Mouse (Mus musculus) frontal cortex, adult 2 months (tissue): Measurements from ENCODE around the gene Synpo2l. TPM values are rescaled to one million over a fixed set of nuclear protein-coding genes. Genes with fewer than 3 reads are reported as not detected.
"Not testable (repeated sequence)": the region's sequence is repeated elsewhere in the genome, so short reads cannot be mapped to it uniquely, and the experiment has no call there.

Source experiments
- DNase-seq, 2 experiments: peaks; one replicate each; pipeline ENCODE4 v3.0.0; 2022; ENCODE audit warnings: low spot score in 1 of 2; ENCODE audit errors: extremely low spot score in 1 of 2
- polyA plus RNA-seq: library from polyadenylated mRNA; depleted of rRNA; stranded (reverse); fragments of >200 nt; gene quantifications from 2 replicates; pipeline ENCODE4 v1.2.3, GENCODE M21; 2012; rRNA removed

Synpo2l gene
- 0.29 and 0.40 TPM in 2 replicates for polyA plus RNA-seq

DNA sequence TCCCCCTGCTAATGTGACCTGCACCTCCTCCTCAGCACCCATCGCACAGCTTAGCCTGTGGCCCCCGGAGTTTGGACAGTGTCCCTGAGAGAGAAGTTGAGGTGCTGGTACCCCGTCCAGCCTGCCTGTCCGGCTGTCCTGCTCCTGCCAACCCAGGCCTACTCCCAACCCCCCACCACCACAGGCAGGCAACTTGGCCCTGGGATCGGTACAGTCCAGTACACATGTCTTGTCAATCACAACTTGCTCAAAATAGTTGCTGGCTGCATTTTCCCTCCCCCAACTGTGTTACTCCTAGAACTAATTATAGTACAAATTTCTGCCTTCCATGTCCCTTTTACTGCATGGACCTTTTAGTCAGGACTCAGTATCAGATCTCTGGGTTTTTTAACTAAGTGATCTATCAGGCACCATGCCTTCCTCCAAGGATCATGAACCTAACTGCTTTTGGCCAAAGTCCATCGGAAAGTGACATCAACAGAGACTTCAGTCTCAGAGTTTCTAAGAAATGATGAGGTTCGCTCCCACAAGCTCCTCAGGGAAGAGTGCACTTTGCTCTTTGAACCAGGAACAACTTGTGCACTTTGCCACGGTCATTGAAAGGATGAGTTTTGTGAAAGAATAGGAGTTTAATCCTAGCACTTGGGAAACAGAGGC lies at the start of gene Synpo2l:
Gene Synpo2l, minus strand, starts transcription at position 201 of the 657 bp plus-strand sequence.
- DNase-seq: no peak

DNA sequence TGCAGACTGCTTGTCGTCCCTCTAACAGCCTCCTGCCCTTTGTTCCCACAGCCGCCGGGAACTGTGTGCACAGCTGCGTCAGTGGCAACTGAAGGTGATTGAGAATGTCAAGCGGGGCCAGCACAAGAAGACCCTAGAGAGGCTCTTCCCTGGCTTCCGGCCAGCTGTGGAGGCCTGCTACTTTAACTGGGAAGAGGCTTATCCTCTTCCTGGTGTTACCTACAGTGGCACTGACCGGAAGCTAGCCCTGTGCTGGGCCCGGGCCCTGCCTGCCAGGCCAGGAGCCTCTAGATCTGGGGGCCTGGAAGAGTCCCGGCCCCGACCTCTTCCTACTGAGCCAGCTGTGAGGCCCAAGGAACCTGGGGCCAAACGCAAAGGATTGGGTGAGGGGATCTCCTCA lies 45.7 kb upstream of the Synpo2l start:
- no peak for DNase-seq

DNA sequence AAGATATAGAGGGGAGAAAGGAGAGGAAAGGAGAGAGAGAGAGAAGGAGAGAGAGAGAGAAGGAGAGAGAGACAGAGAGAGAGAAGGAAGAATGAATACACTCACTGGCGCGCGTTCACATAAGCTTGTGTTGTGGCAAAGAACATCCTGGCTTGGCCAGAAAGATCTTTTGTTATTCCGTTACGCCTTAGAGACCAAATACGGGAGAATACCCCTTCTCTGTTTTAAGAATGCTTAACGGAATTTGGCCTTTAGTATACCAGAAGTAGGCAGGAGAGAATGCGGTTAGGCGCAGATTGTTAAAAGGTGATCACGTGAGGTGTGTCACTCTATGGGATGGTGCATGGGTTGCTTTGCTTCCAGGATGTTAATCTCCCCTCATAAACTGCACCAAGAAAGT lies 40.1 kb upstream of the Synpo2l start:
- no peak for DNase-seq

DNA sequence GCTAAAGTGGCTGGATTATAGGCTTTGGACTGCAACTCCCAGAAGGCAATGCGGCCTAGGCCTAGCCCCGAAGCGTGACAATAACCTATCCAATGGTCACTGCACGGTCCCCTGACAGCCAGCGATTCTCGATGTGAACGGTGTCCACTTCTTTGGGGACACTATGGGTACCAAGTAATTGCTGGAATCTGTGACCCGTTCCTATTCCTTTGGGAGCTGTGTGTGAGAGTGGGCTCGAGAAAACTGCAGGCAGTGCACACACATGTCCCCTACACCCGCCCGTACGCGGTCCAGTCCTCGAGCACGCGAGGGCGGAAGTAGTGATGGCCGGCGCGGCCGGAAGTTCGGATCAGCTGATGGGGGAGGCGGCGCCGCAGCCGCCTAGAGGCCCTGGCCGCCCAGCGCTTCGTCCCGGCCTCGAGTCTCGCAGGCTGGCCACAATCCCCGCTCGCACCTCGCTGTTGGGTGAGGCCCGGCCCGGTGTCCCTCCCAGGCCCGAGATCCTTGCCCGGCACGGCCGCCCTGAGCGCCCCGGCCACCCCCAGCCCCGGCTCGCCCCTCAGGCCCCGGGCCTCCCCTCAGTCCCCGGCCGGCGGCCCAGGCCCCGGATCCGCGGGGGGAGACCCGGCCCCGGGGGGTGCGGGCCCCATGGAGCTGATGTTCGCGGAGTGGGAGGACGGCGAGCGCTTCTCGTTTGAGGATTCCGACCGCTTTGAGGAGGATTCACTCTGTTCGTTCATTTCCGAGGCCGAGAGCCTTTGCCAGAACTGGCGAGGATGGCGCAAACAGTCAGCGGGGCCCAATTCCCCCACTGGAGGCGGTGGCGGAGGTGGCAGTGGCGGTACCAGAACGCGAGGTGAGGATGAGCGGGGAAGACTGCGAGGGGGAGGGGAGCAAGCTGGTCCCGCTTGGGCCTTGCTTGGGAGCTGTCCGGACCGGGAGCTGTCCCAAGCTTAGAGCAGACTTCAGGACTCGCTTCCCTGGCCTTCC lies 39.3 kb upstream of the Synpo2l start, which contains the start of gene Zswim8:
Gene Zswim8, plus strand, starts transcription at position 352 of the 990 bp plus-strand sequence.
- peak; percentile 83 to 89 for DNase-seq

DNA sequence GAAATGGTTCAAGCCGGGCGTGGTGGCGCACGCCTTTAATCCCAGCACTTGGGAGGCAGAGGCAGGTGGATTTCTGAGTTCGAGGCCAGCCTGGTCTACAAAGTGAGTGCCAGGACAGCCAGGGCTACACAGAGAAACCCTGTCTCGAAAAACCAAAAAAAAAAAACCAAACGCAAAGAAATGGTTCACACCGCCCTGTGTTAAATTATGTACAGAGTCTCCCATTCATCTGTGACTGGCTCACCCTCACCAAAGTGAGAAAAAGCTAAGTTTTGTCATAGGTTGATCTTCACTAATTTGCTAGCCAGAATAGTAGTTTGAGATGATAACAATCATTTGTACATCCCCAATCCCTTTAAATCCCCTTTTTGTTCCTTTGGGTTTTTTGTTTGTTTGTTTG lies 35.3 kb upstream of the Synpo2l start:
- not testable (repeated sequence) for DNase-seq

DNA sequence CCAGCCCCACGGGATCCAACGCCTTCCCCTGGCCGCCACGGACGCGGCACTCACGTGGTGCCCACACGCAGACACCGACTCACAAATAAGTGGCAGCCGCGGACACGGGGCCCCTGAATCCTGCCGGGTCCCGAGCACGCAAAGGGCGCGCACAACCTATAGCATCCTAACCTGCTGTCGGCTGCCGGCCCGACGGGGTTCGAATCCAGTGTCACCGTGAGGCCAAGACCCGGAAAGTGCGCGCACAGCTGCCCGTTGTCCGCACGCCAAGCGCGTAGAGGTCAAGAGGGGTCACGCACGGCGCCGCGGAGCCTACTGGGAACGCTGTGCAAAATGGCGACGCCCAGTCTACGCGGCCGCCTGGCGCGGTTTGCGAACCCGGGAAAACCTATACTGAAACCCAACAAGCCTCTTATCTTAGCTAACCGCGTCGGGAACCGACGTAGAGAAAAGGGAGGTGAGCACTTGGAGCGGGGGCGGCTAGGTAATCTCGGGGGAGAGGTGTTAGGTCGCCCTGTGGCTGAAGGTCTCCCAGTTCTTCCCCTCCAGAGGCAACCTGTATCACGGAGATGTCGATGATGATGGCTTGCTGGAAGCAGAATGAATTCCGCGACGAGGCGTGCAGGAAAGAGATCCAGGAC lies 34.7 kb upstream of the Synpo2l start, which contains the start of gene Chchd1:
Gene Chchd1, plus strand, starts transcription at position 266 of the 641 bp plus-strand sequence.
- peak; percentile 77 to 90 for DNase-seq

DNA sequence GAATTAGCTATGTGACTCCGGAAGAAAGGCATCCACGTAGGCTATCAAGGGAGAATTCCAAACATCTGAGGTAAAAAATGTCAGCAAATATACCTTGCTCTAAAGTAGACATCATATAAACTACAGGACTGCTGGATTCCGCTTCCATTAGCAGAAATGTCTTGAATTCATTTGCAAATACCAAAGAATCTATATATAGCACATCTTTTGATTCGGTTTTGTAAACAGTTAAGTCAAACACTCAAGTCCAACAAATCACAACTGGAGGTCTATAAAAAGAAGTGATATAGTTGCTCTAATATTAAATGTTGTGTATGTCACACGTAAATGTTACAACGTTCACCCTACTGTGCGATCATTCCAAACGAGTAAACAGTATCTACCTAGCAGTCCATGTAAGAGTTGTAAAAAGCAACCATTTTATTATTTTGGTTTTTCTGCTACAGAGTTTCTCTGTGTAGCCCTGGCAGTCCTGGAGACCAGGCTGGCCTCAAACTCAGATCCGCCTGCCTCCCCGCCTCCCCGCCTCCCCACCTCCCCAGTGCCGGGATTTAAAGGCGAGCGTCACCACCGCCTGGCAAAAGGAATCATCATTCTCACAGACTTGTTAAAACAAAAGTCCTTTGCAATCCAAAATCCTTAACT lies 34.1 kb upstream of the Synpo2l start:
- DNase-seq: no peak

DNA sequence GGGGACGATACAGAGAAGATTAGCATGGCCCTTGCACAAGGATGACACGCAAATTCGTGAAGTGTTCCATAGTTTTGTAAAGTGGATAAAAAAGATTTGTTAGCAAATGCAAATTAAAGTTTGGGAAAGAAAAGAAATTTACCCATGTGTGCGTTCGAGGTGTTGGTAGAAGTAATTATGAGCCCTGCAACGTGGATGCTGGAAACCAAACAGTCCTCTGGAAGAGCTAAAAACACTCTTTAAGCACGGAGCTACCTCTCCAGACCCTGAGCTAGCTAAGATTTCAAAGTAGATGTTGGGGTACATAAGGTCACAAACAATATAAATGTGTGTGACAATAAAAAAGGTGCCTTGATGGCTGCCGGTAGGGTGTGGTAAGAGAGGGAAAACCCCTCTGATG lies 33.4 kb upstream of the Synpo2l start:
- DNase-seq: no peak

DNA sequence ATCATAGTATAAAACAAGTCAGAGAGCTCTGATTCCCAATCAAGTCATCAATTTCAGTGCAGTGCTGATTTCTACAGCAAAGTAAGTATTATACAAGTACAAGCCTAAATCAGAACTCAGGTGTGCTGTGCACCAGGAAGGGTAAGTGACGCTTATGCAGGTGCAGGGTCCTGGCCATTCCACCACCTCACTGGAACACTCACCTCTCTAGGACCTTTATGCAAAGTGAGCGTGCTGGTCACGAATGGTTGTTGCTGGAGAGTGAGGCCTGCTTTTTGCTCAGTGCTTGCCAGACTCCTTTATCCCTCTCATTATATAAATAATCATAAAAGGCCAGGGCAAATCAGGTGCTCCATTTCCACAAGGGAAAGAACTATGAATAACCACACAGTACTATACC lies 32.2 kb upstream of the Synpo2l start:
- no peak for DNase-seq

DNA sequence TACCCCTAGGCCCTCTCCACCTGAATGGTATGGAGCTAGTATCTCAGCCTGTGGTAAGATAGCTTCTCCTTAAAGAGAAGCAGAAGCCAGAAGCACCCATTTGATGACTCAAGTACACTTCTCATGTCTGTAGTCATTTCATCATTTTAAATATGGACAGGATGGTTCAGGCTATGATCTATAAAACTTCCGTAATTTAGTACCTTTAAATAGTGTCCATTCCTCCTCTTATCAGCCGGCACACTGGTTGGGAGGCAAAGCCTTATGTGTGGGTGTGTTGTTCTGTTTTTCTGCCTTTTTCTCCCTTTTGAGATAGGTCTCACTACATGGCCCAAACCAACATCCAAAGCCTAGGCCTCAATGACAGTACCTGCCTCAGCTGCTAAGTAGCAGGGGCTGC lies 30.4 kb upstream of the Synpo2l start:
- DNase-seq: no peak

DNA sequence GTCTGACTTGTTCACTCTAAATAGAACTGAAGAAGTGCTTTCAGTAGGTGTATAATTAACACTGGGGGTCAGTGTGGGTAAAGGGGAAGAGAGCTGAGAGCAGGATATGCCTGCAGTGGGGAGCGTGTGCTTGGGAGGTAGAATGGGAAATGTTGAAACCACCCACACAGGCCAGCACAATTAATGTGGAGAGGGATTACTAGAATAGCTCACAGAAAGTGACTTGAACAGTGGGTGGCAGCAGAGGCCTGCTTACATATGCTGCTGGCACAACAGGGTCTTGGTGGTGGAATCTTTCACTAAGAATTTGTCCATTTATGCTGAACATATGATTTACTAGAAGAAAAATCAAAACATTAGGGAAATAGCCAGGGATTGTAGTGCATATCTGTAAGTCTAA lies 28.8 kb upstream of the Synpo2l start:
- peak; percentile 70 to 80 for DNase-seq

DNA sequence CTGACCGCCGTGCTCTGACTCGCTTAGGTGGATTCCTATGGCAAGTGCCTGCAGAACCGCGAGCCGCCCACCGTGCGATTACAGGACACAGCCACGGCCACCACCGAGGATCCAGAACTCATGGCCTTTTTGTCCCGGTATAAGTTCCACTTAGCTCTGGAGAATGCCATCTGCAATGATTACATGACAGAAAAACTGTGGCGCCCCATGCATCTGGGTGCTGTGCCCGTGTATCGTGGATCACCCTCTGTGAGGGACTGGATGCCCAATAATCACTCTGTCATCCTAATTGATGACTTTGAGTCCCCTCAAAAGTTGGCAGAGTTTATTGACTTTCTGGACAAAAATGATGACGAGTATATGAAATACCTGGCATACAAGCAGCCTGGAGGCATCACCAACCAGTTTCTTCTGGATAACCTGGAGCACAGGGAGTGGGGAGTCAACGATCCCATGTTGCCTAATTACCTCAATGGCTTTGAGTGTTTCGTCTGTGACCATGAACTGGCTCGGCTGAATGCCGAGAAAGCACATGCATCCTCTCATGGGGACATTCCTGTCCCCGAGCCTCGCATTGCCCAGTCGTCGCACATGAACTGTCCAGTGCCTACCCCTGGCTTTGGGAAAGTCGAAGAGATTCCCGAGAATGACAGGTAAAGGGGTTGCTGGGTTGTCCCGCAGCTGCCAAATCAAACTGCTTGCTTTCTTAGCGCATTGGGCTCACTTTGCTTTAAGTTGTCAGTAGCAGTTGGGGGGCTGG lies 27.8 kb upstream of the Synpo2l start:
- DNase-seq: no peak

DNA sequence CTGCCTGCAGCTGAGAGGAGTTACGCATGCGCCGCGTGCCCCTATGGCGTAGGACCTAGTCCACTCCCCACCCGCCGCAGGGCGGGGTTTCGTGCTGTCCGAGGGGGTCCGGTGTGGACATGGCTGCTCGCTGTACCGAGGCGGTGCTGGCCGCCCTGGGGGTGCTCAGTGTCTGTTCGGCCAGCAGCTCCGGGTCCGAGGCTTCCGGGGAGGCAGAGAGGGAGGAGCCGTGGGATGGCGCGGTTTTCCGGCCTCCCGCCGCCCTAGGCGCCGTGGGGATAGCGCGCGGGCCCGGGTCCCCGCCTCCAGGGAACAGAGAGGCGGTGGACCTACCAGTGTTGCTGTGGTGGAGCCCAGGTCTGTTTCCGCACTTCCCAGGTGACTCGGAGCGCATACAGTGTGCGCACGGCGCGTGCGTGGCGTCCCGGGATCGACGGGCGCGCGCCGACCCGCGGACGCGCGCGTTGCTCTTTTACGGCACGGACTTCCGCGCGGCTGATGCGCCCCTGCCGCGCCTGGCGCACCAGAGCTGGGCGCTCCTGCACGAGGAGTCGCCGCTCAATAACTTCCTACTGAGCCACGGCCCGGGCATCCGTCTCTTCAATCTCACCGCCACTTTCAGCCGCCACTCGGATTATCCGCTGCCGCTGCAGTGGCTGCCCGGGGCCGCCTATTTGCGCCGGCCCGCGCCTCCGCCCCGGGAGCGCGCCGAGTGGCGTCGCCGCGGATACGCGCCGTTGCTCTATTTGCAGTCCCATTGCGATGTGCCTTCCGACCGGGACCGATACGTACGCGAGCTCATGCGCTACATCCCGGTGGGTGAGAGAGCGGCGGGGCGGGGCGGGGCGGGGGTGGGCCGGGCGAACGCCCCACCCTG lies 27.0 kb upstream of the Synpo2l start, which contains the start of gene Fut11:
Gene Fut11, plus strand, starts transcription at position 85 of the 877 bp plus-strand sequence.
- DNase-seq: peak; percentile 61 to 86

DNA sequence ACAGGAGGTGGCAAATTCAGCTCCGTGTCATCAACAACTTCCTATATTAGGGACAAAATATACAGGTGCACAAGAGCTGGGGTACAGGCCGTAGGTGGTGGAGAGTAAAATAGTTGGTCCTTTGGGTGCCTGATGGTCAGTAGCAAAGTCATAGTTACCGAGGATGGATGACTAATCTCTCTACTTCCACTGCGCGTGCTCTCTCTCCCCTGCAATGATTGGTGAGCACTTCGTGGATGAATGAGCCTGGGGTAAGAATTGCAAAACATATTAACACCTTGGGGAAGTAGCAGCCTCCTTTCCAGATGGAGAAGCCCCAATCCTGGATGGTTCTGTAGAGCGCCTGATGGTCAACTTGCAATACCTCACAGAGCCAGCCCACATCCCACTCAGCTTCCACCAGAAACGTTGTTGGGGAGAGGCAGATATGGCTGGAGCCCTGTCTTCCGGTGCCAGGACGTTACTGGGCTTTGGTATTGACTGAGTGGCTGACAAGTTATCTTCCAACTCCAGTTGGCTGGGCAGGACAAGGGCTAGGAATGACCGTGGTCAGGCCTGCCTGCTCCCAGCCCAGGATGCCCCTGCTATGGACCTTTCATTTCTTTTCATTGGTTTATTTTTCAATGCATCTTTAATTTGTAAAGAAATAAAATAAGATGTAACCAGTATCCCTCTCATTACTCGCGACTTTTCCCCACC lies 26.2 kb upstream of the Synpo2l start:
- DNase-seq: peak in 1 of 2 experiments; percentile 36

DNA sequence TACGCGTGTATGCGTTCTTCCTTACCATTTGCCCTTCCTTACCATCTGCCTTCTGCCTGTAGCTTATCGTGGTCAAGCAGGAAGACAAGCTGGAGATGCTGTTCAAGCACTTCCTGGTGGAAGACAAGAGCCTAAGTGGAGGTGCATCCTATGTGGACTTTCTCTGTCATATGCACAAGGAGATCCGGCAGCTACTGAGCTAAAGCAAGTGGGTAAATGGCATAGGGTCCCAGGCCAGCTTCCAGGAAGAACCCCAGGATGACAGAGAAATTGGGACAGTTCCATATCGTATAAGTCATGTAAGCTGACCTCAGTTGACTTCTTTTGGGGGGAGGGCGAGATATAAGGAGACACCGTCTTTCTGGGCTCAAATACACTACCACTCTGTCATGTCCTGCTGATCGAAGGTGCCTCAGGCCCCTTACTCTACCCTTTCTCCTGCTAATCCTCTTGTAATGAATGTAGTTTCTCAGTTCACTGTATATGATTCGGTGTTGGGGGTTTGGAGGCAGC lies 25.5 kb upstream of the Synpo2l start:
- DNase-seq: no peak

DNA sequence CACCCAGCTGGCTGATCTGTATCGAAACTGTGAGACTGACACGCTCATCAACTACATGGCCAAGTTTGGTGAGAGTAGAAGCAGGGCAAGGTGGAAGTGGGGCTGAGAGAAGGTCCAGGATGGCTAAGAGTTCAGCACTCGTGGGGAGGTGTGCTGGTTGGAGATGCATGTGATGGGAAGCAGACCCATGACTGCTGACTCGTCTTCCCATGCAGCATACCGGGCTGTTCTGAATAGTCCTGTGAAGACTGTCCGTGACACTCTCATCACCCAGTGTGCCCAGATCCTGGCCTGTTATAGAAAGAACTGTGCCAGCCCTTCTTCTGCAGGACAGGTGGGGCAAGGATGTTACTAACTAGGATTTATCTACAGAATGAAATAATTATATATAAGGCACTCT lies 23.6 kb upstream of the Synpo2l start:
- DNase-seq: no peak

DNA sequence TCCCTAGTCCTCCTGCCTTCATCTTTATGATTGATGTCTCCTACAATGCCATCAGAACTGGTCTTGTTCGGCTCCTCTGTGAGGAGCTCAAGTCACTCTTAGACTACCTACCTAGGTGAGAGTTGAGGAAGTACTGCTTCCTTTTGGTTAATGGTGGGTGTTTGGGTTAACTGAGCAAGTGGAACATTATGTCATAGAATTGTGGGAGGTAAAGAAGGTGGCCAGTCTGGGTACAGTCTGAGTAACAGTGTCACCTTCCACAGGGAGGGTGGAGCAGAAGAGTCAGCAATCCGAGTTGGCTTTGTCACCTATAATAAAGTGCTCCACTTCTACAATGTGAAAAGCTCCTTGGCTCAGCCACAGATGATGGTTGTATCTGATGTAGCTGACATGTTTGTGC lies 20.9 kb upstream of the Synpo2l start:
- DNase-seq: no peak

DNA sequence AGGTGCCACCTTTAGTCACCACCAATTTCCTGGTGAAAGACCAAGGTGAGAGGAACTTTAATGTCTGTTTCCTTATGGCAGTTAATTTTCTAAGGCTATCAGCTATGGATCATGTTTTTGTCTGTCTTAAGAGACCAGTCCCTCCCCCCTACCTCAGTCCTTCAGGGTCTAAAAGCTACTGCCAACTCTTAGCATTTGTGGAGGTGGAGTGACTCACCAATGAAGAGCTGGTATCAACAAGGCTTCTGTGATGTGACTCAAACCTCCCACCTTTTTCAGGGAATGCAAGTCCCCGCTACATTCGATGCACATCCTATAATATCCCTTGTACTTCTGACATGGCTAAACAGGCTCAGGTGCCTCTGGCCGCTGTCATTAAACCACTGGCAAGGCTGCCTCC lies 18.4 kb upstream of the Synpo2l start:
- peak in 1 of 2 experiments; percentile 58 for DNase-seq
